Mouse (Mus musculus) ES-Bruce4 (cell line): ENCODE data around the gene Dcxr.

Experiments
- CTCF ChIP-seq: IDR thresholded peaks from one replicate; pipeline ENCODE4 v1.8.1; 2011; ENCODE audit warnings: low read depth, low read length
- EP300 ChIP-seq: IDR thresholded peaks from 2 replicates; pipeline ENCODE4 v1.6.1; 2011; ENCODE audit warnings: low read depth, low read length; ENCODE audit not compliant: insufficient read depth
- POLR2A ChIP-seq: IDR thresholded peaks from one replicate; pipeline ENCODE4 v1.8.1; 2011; ENCODE audit warnings: low read length; ENCODE audit not compliant: insufficient read depth

DNA sequence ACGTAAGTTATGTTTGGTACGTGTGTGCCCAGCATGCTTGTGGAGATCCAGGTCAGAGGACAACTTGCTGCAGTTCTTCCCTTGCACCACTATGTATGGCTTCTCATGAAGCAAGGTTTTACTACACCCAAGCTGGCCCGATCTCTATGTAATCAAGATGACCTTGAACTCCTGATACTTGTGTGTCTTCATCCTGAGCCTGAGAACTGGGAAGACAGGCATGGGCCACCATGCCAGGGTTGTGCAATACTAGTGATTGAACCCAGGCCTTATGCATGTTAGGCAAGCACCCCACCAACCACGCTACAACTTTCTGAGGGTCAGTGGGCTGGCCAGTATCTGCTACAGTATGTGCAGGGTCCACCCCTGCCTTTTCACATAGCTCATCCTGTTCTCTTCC, 50.1 kb downstream of the Dcxr start:
- TF ChIP-seq CTCF (no peak), EP300 (no peak), POLR2A (no peak)
